Mouse (Mus musculus): ENCODE measurements around the gene Mup5.

DNA sequence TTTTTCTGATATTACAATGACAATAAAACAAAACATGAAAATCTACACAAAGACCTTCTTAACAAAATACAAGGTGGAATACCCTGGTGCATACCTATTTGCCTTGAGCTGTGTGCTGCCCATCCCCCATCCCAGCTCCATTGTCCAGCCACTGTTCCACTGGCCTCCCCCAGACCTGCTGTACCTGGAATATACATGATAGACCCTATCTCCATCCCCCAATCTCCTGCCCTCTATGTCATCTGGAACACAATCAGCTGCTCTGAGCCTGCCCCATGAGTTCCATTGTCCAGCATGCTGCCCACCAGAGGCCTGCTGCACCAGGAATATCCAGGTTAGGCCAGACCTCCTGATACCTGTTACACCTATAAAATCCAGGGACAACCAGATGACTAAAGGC is 21.6 kb downstream of the Mup5 start:
- TF ChIP-seq CTCF (IDR thresholded peaks at IDR 0.05; ENCODE audit: low read depth) = no peak
- TF ChIP-seq EP300 (IDR thresholded peaks at IDR 0.05; ENCODE audit: low read depth) = no peak

Measured in liver, postnatal 0 days (tissue).